Mouse (Mus musculus) kidney, embryonic 15.5 days (tissue): Measurements from ENCODE around the gene B3glct. TPM values are rescaled to one million over a fixed set of nuclear protein-coding genes. Genes with fewer than 3 reads are reported as not detected.

Experiments
- ATAC-seq: fragments of 200-750 bp; cut with Nextera tagmentation; replicated peaks from 2 replicates; pipeline ENCODE4 v1.8.0; 2017; ENCODE audit warnings: moderate TSS enrichment; ENCODE audit not compliant: low FRiP score
- H3K27ac ChIP-seq: fragments of 300-500 bp; sonication (generic); 2 replicates; pipeline ENCODE4 v1.5.1; 2015; ENCODE audit warnings: mild to moderate bottlenecking, inconsistent platforms
- H3K27me3 ChIP-seq: fragments of 300-500 bp; sonication (generic); 2 replicates; pipeline ENCODE4 v1.6.1; 2015; ENCODE audit warnings: inconsistent platforms
- H3K36me3 ChIP-seq: fragments of 300-500 bp; sonication (generic); 2 replicates; pipeline ENCODE4 v1.6.1; 2015; ENCODE audit warnings: inconsistent platforms
- H3K4me1 ChIP-seq: fragments of 300-500 bp; sonication (generic); 2 replicates; pipeline ENCODE4 v1.6.1; 2015; ENCODE audit warnings: inconsistent platforms
- H3K4me2 ChIP-seq: fragments of 300-500 bp; sonication (generic); 2 replicates; pipeline ENCODE4 v1.6.1; 2015; ENCODE audit warnings: moderate library complexity, mild to moderate bottlenecking, inconsistent platforms
- H3K4me3 ChIP-seq: fragments of 300-500 bp; sonication (generic); replicated peaks from 2 replicates; pipeline ENCODE4 v1.5.1; 2015; ENCODE audit warnings: mild to moderate bottlenecking, inconsistent platforms
- H3K9ac ChIP-seq: fragments of 300-500 bp; sonication (generic); 2 replicates; pipeline ENCODE4 v1.6.1; 2015; ENCODE audit warnings: mild to moderate bottlenecking, inconsistent platforms
- H3K9me3 ChIP-seq: fragments of 300-500 bp; sonication (generic); replicated peaks from 2 replicates; pipeline ENCODE4 v1.6.1; 2016; ENCODE audit warnings: inconsistent platforms
- WGBS: fragments of 180-500 bp; shearing (Covaris S2); methylation state at CpG from one replicate; pipeline ENCODE4 v1.1.7; 2015; ENCODE audit warnings: mixed read lengths; 5-methylcytosine and 5-hydroxymethylcytosine counted together
- polyA plus RNA-seq: library from polyadenylated mRNA; unstranded; fragments of >200 nt; fragmentation: Nextera tagmentation; extraction: Ambion mirVana; gene quantifications from 2 replicates; pipeline ENCODE4 v1.2.1, GENCODE M21; 2015

B3glct gene
- polyA plus RNA-seq: 16.9 and 17.1 TPM in 2 replicates

DNA sequence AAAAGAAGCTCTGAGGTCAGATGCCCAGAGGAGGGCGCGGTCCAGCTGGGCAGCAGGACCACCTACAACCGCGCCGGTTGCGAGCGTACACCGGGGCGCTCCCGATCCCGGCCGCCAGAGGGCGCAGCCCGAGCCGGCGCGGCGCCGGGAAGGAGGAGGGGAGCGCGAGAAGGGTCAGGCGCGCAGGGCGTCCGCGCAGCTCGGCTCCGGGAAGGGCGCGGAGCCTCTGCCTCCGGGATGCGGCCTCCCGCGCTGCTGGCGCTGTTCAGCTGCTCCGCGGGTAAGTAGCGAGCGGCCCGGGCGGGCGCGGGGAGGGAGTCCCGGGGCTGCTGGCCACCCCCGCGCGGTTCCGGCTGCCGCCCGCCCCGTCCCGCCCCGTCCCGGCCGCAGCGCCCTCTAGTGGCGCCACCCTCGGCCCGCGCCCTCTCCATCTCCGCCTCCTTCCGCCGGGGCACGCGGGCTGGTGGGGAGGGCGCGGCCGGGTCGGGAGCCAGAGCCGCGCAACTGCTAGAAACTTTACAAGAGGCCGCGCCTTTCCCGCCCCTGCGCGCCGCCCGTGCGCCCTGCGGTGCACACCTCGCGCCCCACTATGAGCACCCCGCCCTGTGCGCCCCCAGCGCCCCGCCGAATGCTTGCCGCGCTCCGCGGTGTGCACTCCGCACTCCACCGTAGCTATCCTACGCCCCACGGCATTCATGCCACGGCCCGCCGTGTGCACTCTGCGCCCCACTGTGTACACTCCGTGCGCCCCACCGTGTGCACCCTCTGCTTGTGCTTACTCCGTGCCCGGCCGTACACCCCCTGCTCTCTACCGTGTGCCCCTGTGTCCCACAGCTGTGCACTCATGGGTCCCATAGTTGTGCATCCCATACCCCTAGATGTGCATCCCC is at the start of gene B3glct:
Gene B3glct (plus strand): TSS at position 131 of the 890 bp plus-strand sequence.
- 0 out of 2 replicates have a peak, but pooled peaks cover 8% of the 10 kb centered on the region for H3K27me3 ChIP-seq
- peak; percentile 96 for ATAC-seq
- H3K4me1 ChIP-seq: peaks cover 21% of the 10 kb centered on the region
- no peaks in the 10 kb centered on the region for H3K9me3 ChIP-seq
- H3K4me3 ChIP-seq: peak within 1 kb of the TSS; percentile 81
- under 1% methylated on average over 62 of the region's 106 CpGs for WGBS
- H3K4me2 ChIP-seq: peak within 1 kb of the TSS; percentile 99
- H3K9ac ChIP-seq: peak within 1 kb of the TSS; percentile 82
- peak within 1 kb of the TSS; percentile 91 for H3K27ac ChIP-seq
- H3K36me3 ChIP-seq: no peaks in the 10 kb centered on the region

DNA sequence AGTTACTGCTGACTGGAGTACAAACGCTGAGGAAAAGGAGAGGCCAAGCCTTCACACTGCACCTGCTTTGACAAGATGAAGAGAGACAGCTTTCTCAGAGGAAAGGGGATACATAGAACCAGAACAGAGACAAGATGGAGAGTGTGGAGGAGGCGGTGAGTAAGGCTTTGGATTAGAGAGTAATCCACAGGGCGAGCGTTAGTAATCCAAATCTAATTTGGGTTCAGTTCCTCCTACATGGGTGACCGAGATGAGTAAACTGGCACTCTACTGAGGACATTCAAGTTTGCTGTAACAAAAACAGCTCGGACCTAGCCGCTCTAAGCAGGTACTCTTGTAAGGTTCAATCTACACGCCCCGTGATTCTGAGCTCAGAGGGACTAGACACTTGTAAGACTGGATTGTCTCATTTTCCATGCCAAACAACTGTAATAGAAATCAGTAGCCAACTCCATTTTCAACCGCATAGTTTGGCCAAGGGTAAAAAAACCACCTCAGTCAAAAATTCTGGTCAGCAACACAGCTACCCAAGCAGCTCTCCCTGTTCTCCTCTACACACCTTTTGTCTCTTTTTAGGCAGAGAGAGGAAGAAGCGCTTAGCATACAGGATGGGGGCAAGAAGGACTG is 43.5 kb upstream of the B3glct start:
- Histone ChIP-seq H3K4me2 (peak overlapping the region; percentile 77), H3K4me3 (peak overlapping the region; percentile 65), H3K9me3 (no peaks in the 10 kb centered on the region), H3K27ac (0 out of 2 replicates have a peak overlapping the region, but pooled peaks have one; percentile 91), H3K36me3 (peaks cover 45% of the 10 kb centered on the region), H3K9ac (peak overlapping the region; percentile 86), H3K27me3 (no peaks in the 10 kb centered on the region), H3K4me1 (peaks cover 22% of the 10 kb centered on the region)
- no peak for ATAC-seq
- WGBS: 60% methylated on average over 11 of the region's 11 CpGs

DNA sequence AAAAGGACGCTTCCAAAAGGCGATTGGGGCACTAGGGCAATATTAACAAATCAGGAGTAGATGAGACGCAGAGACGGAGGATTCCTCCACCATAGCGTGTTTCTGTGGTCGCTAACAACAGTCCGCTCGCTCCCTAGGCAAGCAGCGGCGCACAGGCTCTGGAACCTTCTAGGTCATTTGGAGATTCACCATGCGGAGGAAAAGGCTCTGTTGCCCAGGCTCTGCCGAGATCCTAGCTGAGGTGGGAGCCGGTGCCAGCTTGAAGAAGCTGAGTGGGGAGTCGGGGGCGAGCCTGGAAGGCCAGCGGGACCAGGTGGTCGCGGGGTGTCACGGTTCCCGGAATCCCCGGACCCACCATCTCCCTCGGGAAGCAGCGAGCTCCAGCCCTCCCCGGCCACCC is 42.5 kb upstream of the B3glct start:
- WGBS: under 1% methylated on average over 24 of the region's 24 CpGs
- peak overlapping the region; percentile 65 for H3K4me3 ChIP-seq
- H3K4me2 ChIP-seq: peak overlapping the region; percentile 77
- peaks cover 22% of the 10 kb centered on the region for H3K4me1 ChIP-seq
- H3K9me3 ChIP-seq: no peaks in the 10 kb centered on the region
- no peaks in the 10 kb centered on the region for H3K27me3 ChIP-seq
- peak overlapping the region; percentile 86 for H3K9ac ChIP-seq
- peak overlapping the region; percentile 91 for H3K27ac ChIP-seq
- H3K36me3 ChIP-seq: peaks cover 34% of the 10 kb centered on the region
- peak; percentile 3; the same call in 1 of the 2 replicates for ATAC-seq

DNA sequence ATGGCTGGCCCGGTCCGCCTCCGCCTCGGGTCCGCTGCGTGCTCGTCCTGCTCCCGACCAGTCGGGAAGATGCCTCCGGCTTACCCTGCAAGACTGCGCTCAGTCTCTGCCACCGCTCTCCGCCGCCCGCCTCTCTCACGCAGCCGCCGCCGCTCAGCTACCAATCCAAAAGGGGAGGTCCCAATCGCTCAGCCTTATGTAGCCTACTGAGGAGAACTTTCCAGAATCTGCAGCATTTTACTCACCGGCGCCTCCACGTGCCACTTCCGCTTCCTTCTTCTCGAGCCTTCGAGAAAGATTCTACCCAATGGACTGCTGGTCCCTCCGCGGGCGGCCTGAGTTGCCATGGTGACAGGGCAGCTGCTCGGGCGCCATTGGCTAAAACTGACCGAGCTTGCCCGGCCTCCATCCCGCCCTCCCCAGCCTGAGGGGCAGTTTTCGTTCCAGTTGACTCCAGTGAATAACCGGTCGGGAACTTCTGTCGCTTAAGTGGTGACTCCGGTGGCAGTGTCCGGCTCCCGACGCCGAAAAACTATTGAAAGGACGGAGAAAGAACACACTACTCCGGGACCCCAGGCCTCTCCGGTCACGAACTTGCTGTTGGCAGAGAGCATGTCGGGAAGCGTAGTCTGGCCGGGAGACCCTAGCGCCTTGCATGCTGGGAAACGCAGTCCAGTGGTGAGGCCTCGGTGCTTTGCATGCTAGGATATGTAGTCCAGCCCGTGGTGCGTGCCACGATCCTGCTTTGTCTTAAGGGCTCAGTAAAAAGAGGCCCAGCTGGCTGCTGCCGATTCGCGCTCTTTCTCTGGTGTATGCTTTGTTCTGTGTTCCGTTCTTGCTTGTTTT is 41.7 kb upstream of the B3glct start, which contains the start of gene Hsph1:
Gene Hsph1 (minus strand): TSS at position 302 of the 846 bp plus-strand sequence.
- Histone ChIP-seq H3K4me3 (peak within 1 kb of the TSS; percentile 65), H3K27me3 (no peaks in the 10 kb centered on the region), H3K9me3 (no peaks in the 10 kb centered on the region), H3K27ac (peak within 1 kb of the TSS; percentile 91), H3K4me1 (peaks cover 22% of the 10 kb centered on the region), H3K36me3 (peaks cover 27% of the 10 kb centered on the region), H3K4me2 (peak within 1 kb of the TSS; percentile 77), H3K9ac (peak within 1 kb of the TSS; percentile 86)
- WGBS: under 1% methylated on average over 60 of the region's 60 CpGs
- peak; percentile 99 for ATAC-seq

DNA sequence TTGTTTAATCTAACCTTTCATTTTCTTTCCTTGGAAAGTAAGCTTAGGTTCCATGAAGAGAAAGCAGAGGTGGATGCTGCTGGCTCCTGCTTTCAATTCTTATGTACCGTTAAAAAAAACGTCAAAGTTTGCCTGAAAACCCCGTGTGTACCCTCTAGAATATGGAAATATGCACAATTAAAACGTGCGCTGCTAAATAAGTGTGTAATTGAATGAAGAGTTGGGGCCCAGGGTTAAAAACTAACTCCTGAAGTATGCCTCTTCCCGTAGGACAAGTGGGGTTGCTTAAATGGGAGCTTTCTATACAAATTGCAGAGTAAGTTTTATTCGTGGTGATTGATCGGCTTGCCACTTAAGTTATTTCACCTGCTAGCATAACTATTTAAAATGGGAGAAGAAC is 40.7 kb upstream of the B3glct start:
- 66% methylated on average over 8 of the region's 8 CpGs for WGBS
- no peak for ATAC-seq
- Histone ChIP-seq H3K4me1 (peaks cover 22% of the 10 kb centered on the region), H3K9ac (0 out of 2 replicates have a peak overlapping the region, but pooled peaks have one; percentile 41), H3K9me3 (no peaks in the 10 kb centered on the region), H3K27me3 (no peaks in the 10 kb centered on the region), H3K4me2 (peak overlapping the region; percentile 77), H3K36me3 (peaks cover 17% of the 10 kb centered on the region), H3K4me3 (peak overlapping the region; percentile 65), H3K27ac (0 out of 2 replicates have a peak overlapping the region, but pooled peaks have one; percentile 13)

DNA sequence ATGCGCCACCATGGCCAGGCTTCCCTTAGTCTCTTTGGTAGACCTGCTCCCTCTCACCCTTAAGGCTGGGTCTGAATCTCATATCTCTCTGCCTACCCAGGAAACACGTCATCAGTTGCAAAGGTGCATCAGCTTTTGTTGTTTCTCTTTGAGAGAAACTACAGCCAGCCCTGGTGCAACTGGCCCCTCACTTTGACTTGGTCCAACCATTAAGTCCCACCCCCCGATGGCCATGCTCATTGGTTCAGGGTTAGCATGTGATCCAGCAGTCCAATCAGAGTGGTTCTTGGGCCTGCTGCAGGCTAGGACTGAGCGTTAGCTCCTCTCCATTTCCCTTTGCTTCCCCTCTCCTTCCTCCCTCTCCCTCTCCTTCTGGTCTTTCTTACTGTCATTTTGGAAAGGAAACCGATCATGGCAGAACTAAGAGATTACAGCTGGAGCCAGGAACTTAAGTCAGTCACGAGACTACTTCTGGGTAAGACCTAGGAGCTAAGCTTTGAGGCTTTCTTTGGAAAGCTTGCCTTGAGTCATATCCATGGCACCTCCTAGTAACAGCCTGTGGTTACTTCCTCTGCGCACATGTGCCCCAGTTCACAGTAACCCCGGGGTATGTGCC is 36.6 kb upstream of the B3glct start:
- Histone ChIP-seq H3K36me3 (no peaks in the 10 kb centered on the region), H3K4me2 (no peak overlapping the region), H3K4me1 (peaks cover 3% of the 10 kb centered on the region; the same call in 1 of the 2 replicates), H3K9me3 (no peaks in the 10 kb centered on the region), H3K27ac (no peak overlapping the region), H3K9ac (no peak overlapping the region), H3K4me3 (no peak overlapping the region), H3K27me3 (no peaks in the 10 kb centered on the region)
- WGBS: 87% methylated on average over 8 of the region's 8 CpGs
- ATAC-seq: no peak

DNA sequence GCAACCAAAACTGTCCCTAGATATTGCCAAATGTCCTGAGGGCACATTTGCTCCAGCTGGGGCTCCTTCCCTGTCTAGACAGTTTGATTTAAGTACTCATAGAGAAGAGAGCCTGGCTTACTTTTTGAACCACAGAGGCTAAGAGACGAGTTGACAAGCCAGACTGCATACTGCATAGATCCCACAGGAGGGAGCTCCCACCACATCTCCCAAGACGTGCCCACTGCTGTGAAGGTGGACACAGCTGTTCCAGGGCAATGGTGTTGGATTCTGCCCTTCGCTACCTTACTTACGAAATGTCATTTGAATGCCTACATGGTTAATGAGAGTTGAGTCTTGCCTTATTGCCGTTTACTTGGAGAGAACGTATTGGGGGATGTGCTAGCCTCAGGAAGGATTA is 35.7 kb upstream of the B3glct start:
- H3K4me3 ChIP-seq: no peak overlapping the region
- H3K27me3 ChIP-seq: no peaks in the 10 kb centered on the region
- no peak overlapping the region for H3K4me2 ChIP-seq
- 45% methylated on average over 6 of the region's 6 CpGs for WGBS
- H3K9ac ChIP-seq: no peak overlapping the region
- H3K9me3 ChIP-seq: no peaks in the 10 kb centered on the region
- H3K27ac ChIP-seq: no peak overlapping the region
- no peaks in the 10 kb centered on the region for H3K36me3 ChIP-seq
- ATAC-seq: peak; percentile 67; the same call in 1 of the 2 replicates
- peaks cover 1% of the 10 kb centered on the region; the same call in 1 of the 2 replicates for H3K4me1 ChIP-seq

DNA sequence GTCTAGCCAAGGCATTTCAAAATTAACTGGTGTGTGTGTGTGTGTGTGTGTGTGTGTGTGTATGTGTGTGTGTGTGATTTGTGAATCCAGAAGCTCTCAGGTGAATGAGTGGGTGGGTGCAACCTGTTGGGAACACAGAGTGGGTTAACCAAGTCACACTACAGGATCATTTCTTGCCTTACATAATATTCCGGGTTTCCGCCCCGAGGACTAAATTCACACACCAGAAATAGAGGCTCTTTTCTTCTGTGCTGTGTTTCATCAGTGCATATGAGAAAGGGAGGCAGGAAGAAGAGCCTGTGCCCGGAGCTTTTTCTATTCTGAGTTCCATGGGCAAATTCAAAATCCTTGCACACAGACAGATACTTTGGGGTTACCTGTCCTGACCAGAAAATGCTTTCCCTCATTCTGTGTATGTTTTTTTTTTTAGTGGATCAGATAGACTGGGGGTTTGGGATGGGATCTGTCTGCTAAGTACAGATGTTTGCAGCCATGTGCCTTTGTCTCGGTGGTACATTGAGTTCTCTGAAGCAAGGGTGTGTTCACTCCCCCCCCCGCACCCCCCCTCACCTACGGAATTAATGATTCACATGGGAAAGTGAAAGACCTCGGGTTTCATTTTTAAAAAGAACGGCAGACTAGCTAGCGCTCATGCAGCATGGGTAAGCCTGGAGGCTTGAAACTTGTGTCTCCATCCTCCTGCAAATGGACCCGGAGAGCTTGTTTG is 35.1 kb upstream of the B3glct start:
- Histone ChIP-seq H3K36me3 (no peaks in the 10 kb centered on the region), H3K9ac (no peak overlapping the region), H3K27me3 (no peaks in the 10 kb centered on the region), H3K4me1 (no peaks in the 10 kb centered on the region), H3K4me3 (no peak overlapping the region), H3K4me2 (no peak overlapping the region), H3K27ac (no peak overlapping the region), H3K9me3 (no peaks in the 10 kb centered on the region)
- 73% methylated on average over 11 of the region's 11 CpGs for WGBS
- ATAC-seq: no peak

DNA sequence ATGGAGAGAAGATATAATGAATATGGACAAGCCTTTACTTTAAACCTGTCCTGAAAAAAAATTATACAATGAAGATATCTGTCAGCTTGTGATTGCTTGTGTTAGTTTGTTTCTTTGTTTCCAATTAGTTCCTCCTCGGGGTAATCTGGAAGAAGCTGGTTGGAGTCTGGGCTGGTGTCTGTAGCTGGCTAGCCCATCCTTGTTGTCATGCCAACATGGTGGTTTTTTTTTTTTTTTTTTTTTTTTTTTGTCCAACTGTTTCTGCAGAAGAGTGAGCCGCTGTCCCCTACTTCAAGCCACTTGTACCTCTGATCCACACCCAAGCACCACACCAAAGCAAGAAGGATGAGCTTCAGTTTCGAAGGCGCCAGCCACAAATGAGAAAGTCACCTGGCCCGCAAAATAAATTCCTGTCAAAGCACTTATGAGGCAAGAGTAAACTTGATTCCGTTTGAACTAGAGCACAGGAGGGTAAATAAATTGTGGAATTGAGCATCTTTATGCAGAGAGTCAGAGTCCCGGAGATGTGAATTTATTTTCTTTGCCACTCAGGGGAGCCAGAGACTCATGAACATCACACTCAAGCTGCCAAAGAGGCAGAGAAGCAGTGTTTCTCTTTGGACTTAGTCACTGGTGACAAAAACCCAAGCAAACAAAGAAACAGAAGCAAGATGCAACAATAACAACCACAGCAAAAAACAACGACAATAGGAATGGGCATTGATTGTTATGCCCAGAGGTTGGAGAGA is 30.5 kb upstream of the B3glct start:
- no peak overlapping the region for H3K27ac ChIP-seq
- 60% methylated on average over 8 of the region's 8 CpGs for WGBS

DNA sequence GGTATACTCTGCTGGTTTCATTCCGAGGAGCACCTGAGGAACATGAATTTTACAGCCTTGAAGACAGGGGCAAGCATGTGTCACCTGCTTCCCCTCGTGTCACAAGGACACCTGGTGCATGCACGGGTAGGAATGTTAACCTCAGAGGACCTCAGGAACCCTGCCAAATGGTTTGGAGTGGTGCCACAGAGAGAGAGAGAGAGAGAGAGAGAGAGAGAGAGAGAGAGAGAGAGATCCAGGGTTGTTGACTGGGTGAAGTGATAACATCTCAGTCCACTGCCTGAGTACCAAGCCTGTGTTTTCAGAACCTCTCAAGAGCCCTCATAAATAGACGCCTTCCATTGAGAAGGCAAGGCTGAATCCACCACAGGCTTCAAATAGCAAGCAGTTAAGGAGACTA is 29.8 kb upstream of the B3glct start:
- no peaks in the 10 kb centered on the region for H3K36me3 ChIP-seq
- WGBS: 44% methylated on average over 4 of the region's 4 CpGs

More for the DNA sequence above, 30.5 kb upstream of the B3glct start:
- H3K4me1 ChIP-seq: no peaks in the 10 kb centered on the region
- no peak overlapping the region for H3K4me3 ChIP-seq
- H3K9me3 ChIP-seq: no peaks in the 10 kb centered on the region
- H3K36me3 ChIP-seq: no peaks in the 10 kb centered on the region
- no peak overlapping the region for H3K9ac ChIP-seq
- ATAC-seq: no peak
- no peak overlapping the region for H3K4me2 ChIP-seq
- H3K27me3 ChIP-seq: no peaks in the 10 kb centered on the region

More for the DNA sequence above, 29.8 kb upstream of the B3glct start:
- Histone ChIP-seq H3K4me3 (no peak overlapping the region), H3K27ac (no peak overlapping the region), H3K9me3 (no peaks in the 10 kb centered on the region), H3K4me2 (no peak overlapping the region), H3K9ac (no peak overlapping the region), H3K27me3 (no peaks in the 10 kb centered on the region), H3K4me1 (no peaks in the 10 kb centered on the region)
- ATAC-seq: no peak
